ENCODE assay signal across 26 mouse cellular contexts in the genomic region with DNA sequence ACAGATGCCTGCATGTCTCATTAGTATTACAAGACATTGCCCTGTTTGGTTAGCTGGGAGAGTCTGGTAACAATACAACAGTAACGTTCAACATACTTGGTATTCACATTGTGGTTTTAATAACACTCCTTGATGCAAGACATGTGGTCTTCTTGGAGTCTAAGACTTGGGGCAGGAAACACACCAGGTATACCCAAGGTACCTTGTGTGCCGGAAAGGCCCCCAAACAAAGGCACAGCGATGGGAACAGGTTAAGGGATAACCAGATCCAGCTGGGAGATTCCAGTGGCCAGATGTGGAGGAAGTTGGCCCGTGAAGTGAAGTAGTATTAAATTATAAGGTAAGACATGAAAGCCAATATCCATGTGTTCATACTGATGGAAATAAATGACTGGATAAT.
"Had no signal": no experiment of that assay in that cellular context is flagged by ENCODE, and none has a peak within 500 bp of the region (broad histone marks: within the 10 kb centered on the region; RNA-seq: fewer than 3 reads in every experiment).

No protein-coding gene starts in this region.

- H3K4me3 ChIP-seq: heart, adult 2 months; heart, embryonic 13.5 days; heart, embryonic 15.5 days; hindbrain, embryonic 12.5 days; intestine, embryonic 15.5 days; layer of hippocampus, adult 2 months; liver, embryonic 13.5 days; liver, embryonic 15.5 days had no signal

- H3K9ac ChIP-seq: heart, embryonic 13.5 days; heart, embryonic 15.5 days; hindbrain, embryonic 12.5 days; hindbrain, embryonic 14.5 days; intestine, embryonic 15.5 days; liver, embryonic 13.5 days; liver, embryonic 15.5 days had no signal

- H3K27me3 ChIP-seq: heart, embryonic 13.5 days; heart, embryonic 15.5 days; hindbrain, embryonic 12.5 days; intestine, embryonic 15.5 days; liver, embryonic 13.5 days; liver, embryonic 15.5 days had no signal

- H3K4me1 ChIP-seq: heart, embryonic 13.5 days; heart, embryonic 15.5 days; hindbrain, embryonic 12.5 days; intestine, embryonic 15.5 days; liver, embryonic 13.5 days; liver, embryonic 15.5 days had no signal

- H3K9me3 ChIP-seq: heart, embryonic 13.5 days; heart, embryonic 15.5 days; hindbrain, embryonic 12.5 days; intestine, embryonic 15.5 days; liver, embryonic 13.5 days; liver, embryonic 15.5 days had no signal

- H3K4me2 ChIP-seq: heart, embryonic 11.5 days; heart, embryonic 13.5 days; heart, embryonic 15.5 days; hindbrain, embryonic 12.5 days; hindbrain, embryonic 14.5 days; intestine, embryonic 15.5 days; liver, embryonic 11.5 days; liver, embryonic 13.5 days; liver, embryonic 15.5 days had no signal

- H3K27ac ChIP-seq: heart, adult 2 months; heart, embryonic 13.5 days; heart, embryonic 15.5 days; hindbrain, embryonic 12.5 days; hindbrain, embryonic 14.5 days; intestine, embryonic 15.5 days; layer of hippocampus, adult 2 months; liver, embryonic 13.5 days; liver, embryonic 15.5 days had no signal

- ATAC-seq: hindbrain, embryonic 16.5 days; inflammation-experienced regulatory T-cells, adult 6 months; intestine, embryonic 15.5 days; intestine, postnatal 0 days had no signal

- DNase-seq: gastrocnemius, postnatal 14 days; gastrocnemius, postnatal 36 days; heart, adult 11 months; heart, adult 2 months; heart, postnatal 14 days; heart, postnatal 36 days; kidney, adult 18-20 months; kidney, adult 8-10 months; kidney, postnatal 10 days; kidney, postnatal 25 days; kidney, postnatal 4 days; left cerebral cortex, postnatal 4 days; liver; liver, embryonic 13.5 days had no signal

- H3K36me3 ChIP-seq: heart, embryonic 13.5 days; heart, embryonic 15.5 days; hindbrain, embryonic 12.5 days; intestine, embryonic 15.5 days; liver, embryonic 13.5 days; liver, embryonic 15.5 days had no signal
